Mouse (Mus musculus) heart, postnatal 0 days (tissue): ENCODE measurements around the gene Fam180a. TPM values are rescaled to one million over a fixed set of nuclear protein-coding genes. Genes with fewer than 3 reads are reported as not detected.
A peak's percentile ranks its signal among the peaks of the same experiment; 100 is the strongest.

ENCODE experiments used
- ATAC-seq: fragments of 200-750 bp; cut with Nextera tagmentation; 2 replicates; pipeline ENCODE4 v1.8.0; 2017; ENCODE audit warnings: low read depth, moderate number of reproducible peaks, moderate library complexity; ENCODE audit not compliant: insufficient read depth
- DNase-seq: peaks from one replicate; pipeline ENCODE4 v3.0.0-alpha.2; 2016; ENCODE audit warnings: low spot score
- H3K27ac ChIP-seq: fragments of 300-500 bp; sonication (generic); 2 replicates; pipeline ENCODE4 v1.5.1; 2014; ENCODE audit warnings: low read depth, mild to moderate bottlenecking
- H3K27me3 ChIP-seq: fragments of 300-500 bp; sonication (generic); 2 replicates; pipeline ENCODE4 v1.6.1; 2014; ENCODE audit warnings: low read length, mixed read lengths; ENCODE audit not compliant: control insufficient read depth, insufficient read depth
- H3K36me3 ChIP-seq: fragments of 300-500 bp; sonication (generic); replicated peaks from 2 replicates; pipeline ENCODE4 v1.6.1; 2014; ENCODE audit warnings: low read length, mixed read lengths; ENCODE audit not compliant: control insufficient read depth, insufficient read depth
- H3K4me1 ChIP-seq: fragments of 300-500 bp; sonication (generic); 2 replicates; pipeline ENCODE4 v1.6.1; 2014; ENCODE audit warnings: antibody characterized with exemption; ENCODE audit not compliant: control insufficient read depth, insufficient read depth
- H3K4me2 ChIP-seq: fragments of 300-500 bp; sonication (generic); 2 replicates; pipeline ENCODE4 v1.6.1; 2014; ENCODE audit warnings: low read depth, mild to moderate bottlenecking, low read length, moderate library complexity
- H3K4me3 ChIP-seq: fragments of 300-500 bp; sonication (generic); 2 replicates; pipeline ENCODE4 v1.5.1; 2014; ENCODE audit warnings: low read depth, low read length
- H3K9ac ChIP-seq: fragments of 300-500 bp; sonication (generic); replicated peaks from 2 replicates; pipeline ENCODE4 v1.6.1; 2014; ENCODE audit warnings: low read depth, low read length, mixed read lengths
- H3K9me3 ChIP-seq: fragments of 300-500 bp; sonication (generic); replicated peaks from 2 replicates; pipeline ENCODE4 v1.6.1; 2016; ENCODE audit warnings: low read length; ENCODE audit not compliant: control insufficient read depth
- CTCF ChIP-seq: IDR thresholded peaks from 2 replicates; pipeline ENCODE4 v1.5.1; 2016; ENCODE audit warnings: antibody characterized with exemption, control low read depth, low read depth
- EP300 ChIP-seq: IDR thresholded peaks from 2 replicates; pipeline ENCODE4 v1.6.1; 2016; ENCODE audit warnings: antibody characterized with exemption, low read depth
- WGBS: fragments of 180-500 bp; shearing (Covaris S2); extraction: QIAGEN DNeasy Blood & Tissue Kit; methylation state at CpG from one replicate; pipeline ENCODE4 v1.1.7; 2014; 5-methylcytosine and 5-hydroxymethylcytosine counted together
- polyA plus RNA-seq: library from polyadenylated mRNA; unstranded; fragments of >200 nt; fragmentation: Nextera tagmentation; extraction: Ambion mirVana; gene quantifications from 2 replicates; pipeline ENCODE4 v1.2.1, GENCODE M21; 2015
- total RNA-seq: library from RNA; depleted of rRNA; stranded (reverse); fragments of >200 nt; gene quantifications from 2 replicates; pipeline ENCODE4 v1.2.3, GENCODE M21; 2014; ENCODE audit warnings: low replicate concordance

Fam180a gene
- total and polyA plus RNA-seq, 2 experiments from 2014 or later: 0.48 TPM; not detected in 1

GRCm38 (mm10) chr6:35354622-35354998, 28.7 kb upstream of the Fam180a start:
- 59% methylated on average over 6 of the region's 6 CpGs for WGBS
- no peak overlapping the region for H3K4me3 ChIP-seq
- no peak overlapping the region for H3K27ac ChIP-seq
- TF ChIP-seq CTCF (no peak), EP300 (no peak)
- no peaks in the 10 kb centered on the region for H3K27me3 ChIP-seq
- DNase-seq (no peak), ATAC-seq (no peak)
- H3K9ac ChIP-seq: no peak overlapping the region
- H3K4me1 ChIP-seq: no peaks in the 10 kb centered on the region
- no peak overlapping the region for H3K4me2 ChIP-seq
- H3K9me3 ChIP-seq: no peaks in the 10 kb centered on the region
- H3K36me3 ChIP-seq: no peaks in the 10 kb centered on the region

GRCm38 (mm10) chr6:35353846-35354621, 28.1 kb upstream of the Fam180a start:
- no peaks in the 10 kb centered on the region for H3K4me1 ChIP-seq
- H3K9me3 ChIP-seq: no peaks in the 10 kb centered on the region
- no peak for DNase-seq
- H3K27me3 ChIP-seq: no peaks in the 10 kb centered on the region
- WGBS: 34% methylated on average over 15 of the region's 18 CpGs
- no peak overlapping the region for H3K4me3 ChIP-seq
- no peak overlapping the region for H3K27ac ChIP-seq
- no peaks in the 10 kb centered on the region for H3K36me3 ChIP-seq
- TF ChIP-seq EP300 (no peak), CTCF (no peak)
- H3K9ac ChIP-seq: no peak overlapping the region
- no peak for ATAC-seq
- no peak overlapping the region for H3K4me2 ChIP-seq

GRCm38 (mm10) chr6:35353416-35353815, 27.5 kb upstream of the Fam180a start:
- no peaks in the 10 kb centered on the region for H3K9me3 ChIP-seq
- H3K27ac ChIP-seq: no peak overlapping the region
- TF ChIP-seq CTCF (no peak), EP300 (no peak)
- H3K27me3 ChIP-seq: no peaks in the 10 kb centered on the region
- no peaks in the 10 kb centered on the region for H3K4me1 ChIP-seq
- no peak for ATAC-seq
- WGBS: 70% methylated on average over 5 of the region's 5 CpGs
- no peaks in the 10 kb centered on the region for H3K36me3 ChIP-seq
- no peak overlapping the region for H3K4me2 ChIP-seq
- H3K9ac ChIP-seq: no peak overlapping the region
- no peak for DNase-seq
- no peak overlapping the region for H3K4me3 ChIP-seq

DNA sequence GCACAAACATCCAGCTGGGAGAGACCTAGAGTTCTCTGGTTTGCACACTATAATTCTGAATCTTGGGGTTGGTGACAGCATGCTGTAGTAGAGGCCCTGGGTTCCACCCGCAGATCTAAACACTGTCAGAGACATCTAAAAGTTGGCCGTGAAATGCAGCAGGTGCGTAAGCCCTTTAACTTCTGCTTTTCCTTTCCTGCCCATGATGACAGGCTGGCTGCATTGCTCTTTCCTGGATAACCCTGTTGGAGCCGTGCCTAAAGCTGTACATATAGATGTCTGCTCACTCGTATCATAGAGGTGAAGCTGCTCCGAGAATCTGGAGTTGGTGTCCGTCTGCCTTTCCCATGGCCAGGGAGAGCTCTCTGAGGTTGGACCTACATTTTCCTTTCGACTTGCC, 26.9 kb upstream of the Fam180a start:
- Histone ChIP-seq H3K36me3 (no peaks in the 10 kb centered on the region), H3K9me3 (no peaks in the 10 kb centered on the region), H3K27me3 (no peaks in the 10 kb centered on the region), H3K4me3 (no peak overlapping the region), H3K27ac (no peak overlapping the region), H3K4me2 (no peak overlapping the region), H3K9ac (no peak overlapping the region), H3K4me1 (no peaks in the 10 kb centered on the region)
- 75% methylated on average over 8 of the region's 8 CpGs for WGBS
- no peak for TF ChIP-seq CTCF
- TF ChIP-seq EP300: no peak
- no peak for ATAC-seq
- no peak for DNase-seq

DNA sequence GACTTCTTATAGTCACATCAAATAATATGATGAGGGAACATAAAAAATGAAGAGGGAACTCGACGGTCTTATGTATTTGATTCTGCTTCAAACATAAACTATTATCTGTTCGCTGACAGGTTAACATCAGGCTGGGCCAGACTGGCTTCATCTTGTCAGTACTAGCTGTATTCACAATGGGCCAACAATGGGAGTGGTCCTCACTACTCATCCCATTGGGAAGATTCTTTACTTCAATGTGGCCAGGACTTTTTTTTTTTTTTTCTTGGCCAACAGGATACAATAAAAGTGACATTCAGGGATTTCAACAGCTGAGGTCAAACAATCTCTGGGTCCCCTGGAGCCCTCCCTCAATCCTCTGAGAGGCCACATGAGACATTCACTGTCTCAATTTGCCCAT, 25.9 kb upstream of the Fam180a start:
- Histone ChIP-seq H3K36me3 (no peaks in the 10 kb centered on the region), H3K4me2 (no peak overlapping the region), H3K4me1 (no peaks in the 10 kb centered on the region), H3K4me3 (no peak overlapping the region), H3K9me3 (no peaks in the 10 kb centered on the region), H3K9ac (no peak overlapping the region), H3K27me3 (no peaks in the 10 kb centered on the region), H3K27ac (no peak overlapping the region)
- no peak for ATAC-seq
- TF ChIP-seq EP300: no peak
- TF ChIP-seq CTCF: no peak
- 88% methylated on average over 3 of the region's 3 CpGs for WGBS
- no peak for DNase-seq

DNA sequence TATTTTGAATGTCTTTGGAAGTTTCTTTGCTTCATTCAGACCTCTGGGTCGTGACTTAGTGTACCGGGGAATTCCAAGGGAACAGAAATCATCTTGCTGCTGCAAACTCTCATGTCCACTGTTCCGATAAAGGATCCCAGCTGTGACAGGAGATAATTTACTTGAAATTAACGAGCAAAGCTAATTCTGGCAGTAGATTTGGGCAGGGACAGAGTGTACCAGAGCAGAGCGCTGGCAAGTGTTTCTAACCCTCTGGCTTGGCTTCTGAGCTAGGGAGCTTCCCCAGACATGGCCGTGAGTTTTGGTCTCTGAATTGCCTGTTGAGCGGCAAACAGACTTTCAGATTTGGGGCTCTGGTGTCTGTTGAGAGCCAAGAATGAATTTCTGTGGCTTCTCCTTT, 23.8 kb upstream of the Fam180a start:
- no peak overlapping the region for H3K4me3 ChIP-seq
- H3K36me3 ChIP-seq: no peaks in the 10 kb centered on the region
- H3K27me3 ChIP-seq: no peaks in the 10 kb centered on the region
- H3K27ac ChIP-seq: no peak overlapping the region; the same call in 1 of the 2 replicates
- no peak overlapping the region for H3K4me2 ChIP-seq
- peak; percentile 77 for ATAC-seq
- no peak overlapping the region for H3K9ac ChIP-seq
- WGBS: 40% methylated on average over 7 of the region's 7 CpGs
- DNase-seq: no peak
- TF ChIP-seq CTCF (no peak), EP300 (no peak)
- H3K9me3 ChIP-seq: no peaks in the 10 kb centered on the region
- no peaks in the 10 kb centered on the region for H3K4me1 ChIP-seq
